Mouse (Mus musculus): ENCODE results near the gene Zfp830. TPM values are rescaled to one million over a fixed set of nuclear protein-coding genes. Genes with fewer than 3 reads are reported as not detected.

Zfp830 gene
- polyA plus RNA-seq, 1 experiment from 2014 or later: 34.5 TPM

- Histone ChIP-seq H3K36me3 (ENCODE audit: control insufficient read depth, insufficient read depth, low read length) (0 out of 2 replicates have a peak, but pooled peaks cover 3% of the 10 kb centered on the region), H3K27ac (ENCODE audit: low read depth, low read length) (no peak overlapping the region), H3K4me2 (ENCODE audit: low read length) (no peak overlapping the region), H3K4me1 (ENCODE audit: control insufficient read depth, insufficient read depth, low read length) (peaks cover 13% of the 10 kb centered on the region), H3K27me3 (replicated peaks; ENCODE audit: control insufficient read depth, insufficient read depth, low read length) (no peaks in the 10 kb centered on the region), H3K9me3 (replicated peaks; ENCODE audit: control insufficient read depth, low read length) (no peaks in the 10 kb centered on the region), H3K4me3 (ENCODE audit: low read depth, low read length) (no peak overlapping the region), H3K9ac (ENCODE audit: low read length) (no peak overlapping the region)
- DNase-seq (ENCODE audit: low spot score) (no peak), ATAC-seq (no peak)
- 88% methylated on average over 6 of the region's 6 CpGs for WGBS
These were observed 1.8 kb upstream of the Zfp830 start for GRCm38 (mm10) chr11:82762286-82762829.

DNA sequence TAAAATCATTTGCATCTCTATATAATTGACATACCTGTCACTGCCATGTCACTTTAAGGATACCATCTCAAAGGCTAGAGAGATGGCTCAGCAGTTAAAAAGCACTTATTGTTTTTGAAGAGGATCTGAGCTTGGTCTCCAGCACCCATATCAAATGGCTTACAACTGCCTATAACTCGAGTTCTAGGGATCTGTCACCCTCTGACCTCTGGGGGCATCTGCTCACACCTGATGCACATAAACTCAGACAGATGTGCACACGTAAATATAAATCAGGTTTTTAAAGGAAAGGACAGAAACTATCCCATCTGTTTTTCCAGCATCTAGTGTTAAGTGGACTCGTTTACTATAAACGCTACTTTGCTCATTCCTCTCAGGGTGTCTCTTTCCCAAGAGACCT is 884 bp upstream of the Zfp830 start:
- 12% methylated on average over 4 of the region's 4 CpGs for WGBS
- Histone ChIP-seq H3K9me3 (replicated peaks; ENCODE audit: control insufficient read depth, low read length) (no peaks in the 10 kb centered on the region), H3K9ac (ENCODE audit: low read length) (peak overlapping the region; percentile 82), H3K27ac (ENCODE audit: low read depth, low read length) (peak overlapping the region; percentile 78; the same call in 1 of the 2 replicates), H3K4me1 (ENCODE audit: control insufficient read depth, insufficient read depth, low read length) (peaks cover 13% of the 10 kb centered on the region), H3K27me3 (replicated peaks; ENCODE audit: control insufficient read depth, insufficient read depth, low read length) (no peaks in the 10 kb centered on the region), H3K4me3 (ENCODE audit: low read depth, low read length) (peak overlapping the region; percentile 78), H3K4me2 (ENCODE audit: low read length) (peak overlapping the region; percentile 79), H3K36me3 (ENCODE audit: control insufficient read depth, insufficient read depth, low read length) (0 out of 2 replicates have a peak, but pooled peaks cover 3% of the 10 kb centered on the region)
- ATAC-seq (no peak), DNase-seq (ENCODE audit: low spot score) (no peak)

DNA sequence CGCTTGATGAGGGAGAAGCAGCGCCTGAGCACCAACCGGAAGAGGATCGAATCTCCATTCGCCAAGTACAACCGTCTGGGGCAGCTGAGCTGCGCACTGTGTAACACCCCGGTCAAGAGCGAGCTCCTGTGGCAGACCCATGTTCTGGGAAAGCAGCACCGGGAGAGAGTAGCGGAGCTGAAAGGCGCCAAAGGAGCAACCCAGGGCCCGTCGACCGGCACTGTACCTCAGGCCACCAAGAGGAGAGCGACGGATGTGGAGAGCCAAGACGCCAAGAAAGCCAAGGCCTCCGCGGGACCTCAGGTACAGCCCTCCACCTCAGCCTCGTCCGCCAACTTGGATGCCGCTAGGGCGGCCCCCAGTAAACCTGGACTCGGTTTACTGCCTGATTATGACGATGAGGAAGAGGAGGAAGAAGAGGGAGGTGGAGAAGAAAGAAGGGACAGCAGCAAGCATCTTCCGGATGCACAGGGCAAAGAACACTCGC is 336 bp downstream of the Zfp830 start:
- Histone ChIP-seq H3K9me3 (replicated peaks; ENCODE audit: control insufficient read depth, low read length) (no peaks in the 10 kb centered on the region), H3K9ac (ENCODE audit: low read length) (peak overlapping the region; percentile 82), H3K36me3 (ENCODE audit: control insufficient read depth, insufficient read depth, low read length) (peaks cover 14% of the 10 kb centered on the region; the same call in 1 of the 2 replicates), H3K27me3 (replicated peaks; ENCODE audit: control insufficient read depth, insufficient read depth, low read length) (no peaks in the 10 kb centered on the region), H3K27ac (ENCODE audit: low read depth, low read length) (peak overlapping the region; percentile 70), H3K4me3 (ENCODE audit: low read depth, low read length) (peak overlapping the region; percentile 78), H3K4me2 (ENCODE audit: low read length) (peak overlapping the region; percentile 79), H3K4me1 (ENCODE audit: control insufficient read depth, insufficient read depth, low read length) (peaks cover 13% of the 10 kb centered on the region)
- DNase-seq (ENCODE audit: low spot score) (no peak), ATAC-seq (peak; percentile 62)
- under 1% methylated on average over 28 of the region's 28 CpGs for WGBS

DNA sequence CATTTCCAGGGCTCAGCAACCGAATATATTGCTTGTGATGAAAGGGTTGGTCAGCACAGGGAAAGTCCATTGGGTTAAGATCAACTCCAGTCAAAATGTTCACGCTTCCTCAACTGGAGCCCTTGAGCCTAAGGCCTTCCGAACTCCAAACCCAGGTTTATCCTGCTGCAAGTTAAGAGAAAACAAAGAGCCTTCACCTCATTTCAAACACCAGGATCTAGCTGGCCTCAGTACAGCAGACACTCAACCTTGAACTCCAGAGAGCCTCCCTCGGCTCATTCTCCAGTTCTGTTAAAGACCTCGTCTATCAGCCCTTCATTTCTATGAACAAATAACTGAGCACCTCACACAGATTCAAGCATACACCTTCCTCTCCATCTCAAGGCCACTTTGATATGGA is 16.0 kb downstream of the Zfp830 start:
- H3K4me3 ChIP-seq (ENCODE audit: low read depth, low read length): peak overlapping the region; percentile 92; the same call in 1 of the 2 replicates
- H3K27me3 ChIP-seq (replicated peaks; ENCODE audit: control insufficient read depth, insufficient read depth, low read length): no peaks in the 10 kb centered on the region
- WGBS: 59% methylated on average over 5 of the region's 5 CpGs
- peak overlapping the region; percentile 93; the same call in 1 of the 2 replicates for H3K9ac ChIP-seq (ENCODE audit: low read length)
- no peak for DNase-seq (ENCODE audit: low spot score)
- no peak overlapping the region for H3K27ac ChIP-seq (ENCODE audit: low read depth, low read length)
- no peaks in the 10 kb centered on the region for H3K9me3 ChIP-seq (replicated peaks; ENCODE audit: control insufficient read depth, low read length)
- H3K36me3 ChIP-seq (ENCODE audit: control insufficient read depth, insufficient read depth, low read length): peaks cover 19% of the 10 kb centered on the region
- H3K4me1 ChIP-seq (ENCODE audit: control insufficient read depth, insufficient read depth, low read length): peaks cover 10% of the 10 kb centered on the region
- no peak for ATAC-seq
- H3K4me2 ChIP-seq (ENCODE audit: low read length): peak overlapping the region; percentile 68

DNA sequence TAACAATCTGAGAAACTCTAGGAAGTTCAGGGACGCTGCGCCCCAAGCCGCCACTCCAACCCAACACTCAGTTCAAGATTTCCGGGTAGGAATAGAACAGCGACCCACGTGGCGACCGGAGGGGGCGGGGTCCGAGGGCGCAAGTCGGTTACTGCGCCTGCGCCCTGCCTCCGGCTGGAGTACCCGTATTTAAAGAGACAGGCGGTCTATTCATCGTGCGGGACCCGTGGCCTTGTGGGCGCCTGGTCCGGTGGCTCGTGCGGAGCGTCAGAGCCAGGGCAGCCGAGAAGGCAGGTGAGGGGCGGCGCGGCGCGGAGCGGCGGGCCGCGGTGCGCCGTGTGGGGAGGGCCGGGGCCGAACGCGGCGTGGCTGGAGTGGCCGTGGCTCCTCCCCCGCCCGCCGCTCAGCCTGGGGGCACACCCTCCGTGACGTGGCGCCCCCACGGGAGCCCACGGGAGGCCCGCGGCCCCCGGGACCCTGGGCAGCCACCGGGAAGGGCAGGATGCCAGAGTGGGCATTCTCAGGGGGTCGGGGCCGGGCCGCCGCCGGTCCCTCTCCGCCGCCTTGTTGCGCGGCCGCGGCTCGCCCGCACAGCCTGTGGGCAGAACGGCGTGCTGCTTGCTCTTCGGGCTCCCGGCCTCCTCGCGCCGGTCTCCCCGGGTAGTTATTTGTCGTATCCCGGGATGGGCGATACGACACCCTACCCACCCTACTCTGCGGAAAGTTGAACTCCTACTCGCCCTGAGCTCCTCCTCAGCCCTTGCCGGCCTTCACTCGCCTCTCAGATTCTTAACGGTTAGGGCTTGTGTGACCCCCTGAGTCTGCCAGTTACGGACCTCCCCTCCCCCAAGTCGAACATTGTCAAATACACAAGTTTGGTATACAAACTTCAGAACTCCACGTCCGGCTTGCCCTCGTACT is 17.1 kb downstream of the Zfp830 start, which contains the start of gene Lig3:
Gene Lig3, plus strand, starts transcription at position 126 of the 921 bp plus-strand sequence.
- peak; percentile 96 for ATAC-seq
- Histone ChIP-seq H3K36me3 (ENCODE audit: control insufficient read depth, insufficient read depth, low read length) (peaks cover 30% of the 10 kb centered on the region), H3K27ac (ENCODE audit: low read depth, low read length) (peak within 1 kb of the TSS; percentile 96), H3K9ac (ENCODE audit: low read length) (peak within 1 kb of the TSS; percentile 93), H3K4me1 (ENCODE audit: control insufficient read depth, insufficient read depth, low read length) (peaks cover 10% of the 10 kb centered on the region), H3K4me3 (ENCODE audit: low read depth, low read length) (peak within 1 kb of the TSS; percentile 92), H3K9me3 (replicated peaks; ENCODE audit: control insufficient read depth, low read length) (no peaks in the 10 kb centered on the region), H3K27me3 (replicated peaks; ENCODE audit: control insufficient read depth, insufficient read depth, low read length) (no peaks in the 10 kb centered on the region), H3K4me2 (ENCODE audit: low read length) (peak within 1 kb of the TSS; percentile 68)
- under 1% methylated on average over 60 of the region's 90 CpGs for WGBS
- DNase-seq (ENCODE audit: low spot score): peak; percentile 98

GRCm38 (mm10) chr11:82782197-82782596 is 18.1 kb downstream of the Zfp830 start:
- Histone ChIP-seq H3K27ac (ENCODE audit: low read depth, low read length) (no peak overlapping the region), H3K4me2 (ENCODE audit: low read length) (peak overlapping the region; percentile 68), H3K4me1 (ENCODE audit: control insufficient read depth, insufficient read depth, low read length) (peaks cover 10% of the 10 kb centered on the region), H3K9me3 (replicated peaks; ENCODE audit: control insufficient read depth, low read length) (no peaks in the 10 kb centered on the region), H3K4me3 (ENCODE audit: low read depth, low read length) (peak overlapping the region; percentile 92), H3K9ac (ENCODE audit: low read length) (peak overlapping the region; percentile 93), H3K36me3 (ENCODE audit: control insufficient read depth, insufficient read depth, low read length) (peaks cover 39% of the 10 kb centered on the region), H3K27me3 (replicated peaks; ENCODE audit: control insufficient read depth, insufficient read depth, low read length) (no peaks in the 10 kb centered on the region)
- DNase-seq (ENCODE audit: low spot score) (no peak), ATAC-seq (no peak)
- WGBS: 43% methylated on average over 6 of the region's 6 CpGs

GRCm38 (mm10) chr11:82783453-82783852 is 19.3 kb downstream of the Zfp830 start:
- Histone ChIP-seq H3K9ac (ENCODE audit: low read length) (no peak overlapping the region), H3K27me3 (replicated peaks; ENCODE audit: control insufficient read depth, insufficient read depth, low read length) (no peaks in the 10 kb centered on the region), H3K27ac (ENCODE audit: low read depth, low read length) (no peak overlapping the region), H3K9me3 (replicated peaks; ENCODE audit: control insufficient read depth, low read length) (no peaks in the 10 kb centered on the region), H3K4me1 (ENCODE audit: control insufficient read depth, insufficient read depth, low read length) (peaks cover 10% of the 10 kb centered on the region), H3K4me2 (ENCODE audit: low read length) (no peak overlapping the region), H3K36me3 (ENCODE audit: control insufficient read depth, insufficient read depth, low read length) (peaks cover 52% of the 10 kb centered on the region), H3K4me3 (ENCODE audit: low read depth, low read length) (no peak overlapping the region)
- ATAC-seq (no peak), DNase-seq (ENCODE audit: low spot score) (no peak)
- WGBS: 92% methylated on average over 11 of the region's 11 CpGs

- H3K36me3 ChIP-seq (ENCODE audit: control insufficient read depth, insufficient read depth, low read length): peaks cover 31% of the 10 kb centered on the region
- H3K4me3 ChIP-seq (ENCODE audit: low read depth, low read length): no peak overlapping the region
- no peak for ATAC-seq
- H3K27ac ChIP-seq (ENCODE audit: low read depth, low read length): no peak overlapping the region
- no peak overlapping the region for H3K9ac ChIP-seq (ENCODE audit: low read length)
- 78% methylated on average over 3 of the region's 3 CpGs for WGBS
- no peak for DNase-seq (ENCODE audit: low spot score)
- no peak overlapping the region for H3K4me2 ChIP-seq (ENCODE audit: low read length)
- no peaks in the 10 kb centered on the region for H3K9me3 ChIP-seq (replicated peaks; ENCODE audit: control insufficient read depth, low read length)
- no peaks in the 10 kb centered on the region for H3K4me1 ChIP-seq (ENCODE audit: control insufficient read depth, insufficient read depth, low read length)
- no peaks in the 10 kb centered on the region for H3K27me3 ChIP-seq (replicated peaks; ENCODE audit: control insufficient read depth, insufficient read depth, low read length)
These were observed 42.5 kb downstream of the Zfp830 start for GRCm38 (mm10) chr11:82806656-82807055.

Data from forebrain, embryonic 14.5 days (tissue).